8 mouse cellular contexts compared by ENCODE assay signal in the genomic region with DNA sequence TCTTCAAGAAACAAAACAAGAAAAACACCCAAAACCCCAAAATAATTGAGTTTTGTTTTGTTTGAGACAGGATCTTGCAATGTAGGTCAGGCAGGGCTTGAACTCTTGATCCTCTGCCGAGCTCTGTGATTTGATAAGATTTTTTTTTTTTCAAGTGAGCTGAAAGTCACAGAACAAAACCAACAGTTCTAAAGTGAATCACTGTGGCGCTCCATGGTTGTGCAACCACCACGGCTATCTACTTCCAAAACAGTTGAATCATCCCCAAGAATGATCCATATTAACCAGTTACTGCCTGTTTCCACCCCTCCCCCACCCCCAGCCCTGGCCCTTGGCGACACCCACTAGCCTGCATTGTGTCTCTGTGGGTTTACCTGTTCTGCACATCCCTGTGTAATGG. TPM values are rescaled to one million over a fixed set of nuclear protein-coding genes. Genes with fewer than 3 reads are reported as not detected.
DNase-seq lines count a peak whose midpoint lies in the region; ATAC-seq and TF ChIP-seq lines count a peak whose summit lies in the region.

No protein-coding gene starts in this region.

- no peaks in the 10 kb centered on the region for H3K36me3 ChIP-seq in testis, adult 2 months (ENCODE audit: control insufficient read depth, insufficient read depth, low read length)
- H3K36me3 ChIP-seq in limb, embryonic 13.5 days, result peaks cover 37% of the 10 kb centered on the region

- peaks cover 15% of the 10 kb centered on the region for H3K4me1 ChIP-seq in testis, adult 2 months (ENCODE audit: control insufficient read depth, insufficient read depth, low read length)
- peaks cover 17% of the 10 kb centered on the region for H3K4me1 ChIP-seq in limb, embryonic 13.5 days

- no peak for ATAC-seq in limb, embryonic 13.5 days (ENCODE audit: low FRiP score, low read depth)

- intact Hi-C loops in gastrocnemius, postnatal 36 days (cut with DNase I), result no loop called here

- H3K27me3 ChIP-seq in testis, adult 2 months (ENCODE audit: control insufficient read depth, insufficient read depth, low read length), result no peaks in the 10 kb centered on the region
- no peaks in the 10 kb centered on the region for H3K27me3 ChIP-seq in limb, embryonic 13.5 days

- DNase-seq in adrenal gland, adult 2 months, result peak; percentile 81
- DNase-seq in adrenal gland, adult 18-20 months (ENCODE audit: low spot score in 2 of 2), result no peak
- DNase-seq in testis, postnatal 10 days (ENCODE audit: low spot score), result no peak
- DNase-seq in right cerebral cortex, adult 2 months (ENCODE audit: low spot score in 2 of 2), result no peak
- no peak for DNase-seq in MN1 (ENCODE audit: low spot score)
- no peak for DNase-seq in gastrocnemius, postnatal 36 days

- peak overlapping the region; percentile 98 for H3K4me2 ChIP-seq in limb, embryonic 13.5 days (replicated peaks)

- peak overlapping the region; percentile 32; the same call in 1 of the 2 replicates for H3K27ac ChIP-seq in testis, adult 2 months (ENCODE audit: control insufficient read depth, insufficient read depth, low read depth, low read length)
- no peak overlapping the region for H3K27ac ChIP-seq in limb, embryonic 13.5 days

- no peak overlapping the region; the same call in 1 of the 2 replicates for H3K4me3 ChIP-seq in testis, adult 2 months (ENCODE audit: control insufficient read depth, low read depth, low read length)
- H3K4me3 ChIP-seq in limb, embryonic 13.5 days, result peak overlapping the region; percentile 95

- H3K9me3 ChIP-seq in limb, embryonic 13.5 days, result no peaks in the 10 kb centered on the region

- TF ChIP-seq CTCF in testis, adult 2 months (IDR thresholded peaks at IDR 0.05; ENCODE audit: control insufficient read depth, insufficient read depth, insufficient replicate concordance, low read depth, low read length), result no peak

- no peak for TF ChIP-seq POLR2A in testis, adult 2 months (IDR thresholded peaks at IDR 0.05; ENCODE audit: control insufficient read depth, low read depth, low read length)

- WGBS in limb, embryonic 13.5 days, result 85% methylated on average over 4 of the region's 4 CpGs

- H3K9ac ChIP-seq in limb, embryonic 13.5 days, result peak overlapping the region; percentile 88; the same call in 1 of the 2 replicates

RNA-seq across cellular contexts. Expression of a gene that starts 1.5 kb away (rescaled TPM):
- 100 to 1,000 TPM; 136 to 156 TPM for total RNA-seq in adrenal gland, adult 2 months (2021)
- 128 and 159 TPM in 2 replicates for polyA plus RNA-seq in adrenal gland, adult 2 months (2012; rRNA removed)
- 100 to 1,000 TPM in 1 of 2 experiments, 10 to 100 TPM in 1; 86.9 to 179 TPM for total RNA-seq in adrenal gland, adult 18-20 months (2021)
- 16.9 and 17.1 TPM in 2 replicates for polyA plus RNA-seq in testis, adult 2 months (2012; rRNA removed)
- polyA plus RNA-seq in limb, embryonic 13.5 days (2015; fragmentation: Nextera tagmentation; extraction: Ambion mirVana), result 47.7 and 49.9 TPM in 2 replicates
- total RNA-seq in gastrocnemius, postnatal 36 days (2021), result 10 to 100 TPM; 56.2 to 66.2 TPM

RNA-seq across cellular contexts. Expression of a gene that starts 27.2 kb away (rescaled TPM):
- total RNA-seq in adrenal gland, adult 2 months (2021), result 10 to 100 TPM in 1 of 2 experiments, 1 to 10 TPM in 1; 7.7 to 12.7 TPM
- polyA plus RNA-seq in adrenal gland, adult 2 months (2012; rRNA removed), result 3.7 and 4.6 TPM in 2 replicates
- total RNA-seq in adrenal gland, adult 18-20 months (2021), result 1 to 10 TPM; 8.1 to 8.3 TPM
- 1.5 TPM in 2 replicates for polyA plus RNA-seq in testis, adult 2 months (2012; rRNA removed)
- polyA plus RNA-seq in limb, embryonic 13.5 days (2015; fragmentation: Nextera tagmentation; extraction: Ambion mirVana), result 27.8 and 28.1 TPM in 2 replicates
- total RNA-seq in gastrocnemius, postnatal 36 days (2021), result 1 to 10 TPM; 2.7 to 4.1 TPM

RNA-seq across cellular contexts. Expression of a gene that starts 27.4 kb away (rescaled TPM):
- total RNA-seq in adrenal gland, adult 2 months (2021), result 10 to 100 TPM; 51.6 to 75.1 TPM
- polyA plus RNA-seq in adrenal gland, adult 2 months (2012; rRNA removed), result 11.7 and 12.2 TPM in 2 replicates
- total RNA-seq in adrenal gland, adult 18-20 months (2021), result 10 to 100 TPM; 56.9 to 64.9 TPM
- 214 and 266 TPM in 2 replicates for polyA plus RNA-seq in testis, adult 2 months (2012; rRNA removed)
- polyA plus RNA-seq in limb, embryonic 13.5 days (2015; fragmentation: Nextera tagmentation; extraction: Ambion mirVana), result 178 and 183 TPM in 2 replicates
- 10 to 100 TPM; 44.6 to 60.8 TPM for total RNA-seq in gastrocnemius, postnatal 36 days (2021)
